Mouse (Mus musculus) hindlimb bud, embryonic 11.5 days (tissue): ENCODE measurements at regions not wholly inside any gene's neighbourhood (a gene's known extent, or its start where the extent isn't known, plus 50 kb on each side); places are given as distances from the start of the nearest gene placed in this dataset.

Source experiments
- DNase-seq: peaks from one replicate; pipeline ENCODE4 v3.0.0-alpha.2; 2012; ENCODE audit warnings: low read depth, low spot score; ENCODE audit errors: extremely low spot score

DNA sequence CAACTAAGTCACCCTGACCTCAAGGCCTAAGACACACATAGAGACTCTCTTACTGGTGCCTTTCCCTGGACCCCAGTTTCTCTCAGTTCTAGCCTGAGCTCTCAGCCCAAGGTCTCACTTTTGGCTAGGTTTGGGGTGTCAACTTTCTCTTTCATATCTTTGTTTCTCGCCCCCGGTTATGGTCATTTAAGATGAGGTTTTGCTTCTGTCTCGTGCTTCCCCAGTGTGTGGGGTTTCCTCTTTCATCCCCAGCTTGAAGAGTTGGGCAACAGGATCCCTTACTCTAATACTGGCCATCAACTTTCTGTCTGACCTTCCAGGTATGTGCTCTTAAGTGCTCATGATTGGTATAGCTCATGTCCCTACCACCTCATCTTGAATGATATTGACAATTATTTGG lies 67.5 kb downstream of the Lmo4 start:
- no peak for DNase-seq

DNA sequence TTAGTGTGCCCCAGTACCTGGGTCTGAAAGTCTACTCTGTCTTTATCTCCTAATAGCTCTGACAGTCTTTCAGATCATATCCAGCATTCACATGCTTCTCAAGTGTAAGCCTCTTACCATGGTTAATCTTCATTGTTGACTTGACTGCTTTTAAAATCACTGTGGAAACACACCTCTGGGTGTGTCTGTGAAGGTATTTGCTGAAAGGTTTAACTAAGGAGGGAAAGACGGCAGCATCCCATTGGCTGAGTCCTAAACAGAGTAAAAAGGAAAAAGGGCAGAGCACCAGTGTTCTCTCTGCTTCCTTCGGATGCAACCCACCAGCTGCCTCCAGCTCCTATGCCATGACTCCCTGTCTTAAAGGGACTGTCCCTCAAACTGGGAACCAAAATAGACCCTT lies 68.6 kb downstream of the Lmo4 start:
- DNase-seq = no peak

DNA sequence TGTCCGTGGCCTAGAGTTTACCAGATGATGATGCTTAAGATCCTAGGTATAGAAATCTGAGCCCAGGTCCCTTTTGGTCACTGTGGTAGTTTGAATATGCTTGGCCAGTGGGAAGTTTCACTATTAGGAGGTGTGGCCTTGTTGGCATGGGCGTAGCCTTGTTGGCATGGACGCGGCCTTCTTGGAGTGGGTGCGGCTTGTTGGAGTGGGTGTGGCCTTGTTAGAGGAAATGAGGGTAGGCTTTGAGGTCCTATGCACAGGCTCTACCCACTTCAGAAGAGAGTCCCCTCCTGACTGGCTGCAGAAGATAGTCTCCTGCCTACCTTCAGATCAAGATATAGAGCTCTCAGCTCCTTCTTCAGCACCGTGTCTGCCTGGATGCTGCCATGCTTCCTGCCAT lies 69.4 kb downstream of the Lmo4 start:
- no peak for DNase-seq

DNA sequence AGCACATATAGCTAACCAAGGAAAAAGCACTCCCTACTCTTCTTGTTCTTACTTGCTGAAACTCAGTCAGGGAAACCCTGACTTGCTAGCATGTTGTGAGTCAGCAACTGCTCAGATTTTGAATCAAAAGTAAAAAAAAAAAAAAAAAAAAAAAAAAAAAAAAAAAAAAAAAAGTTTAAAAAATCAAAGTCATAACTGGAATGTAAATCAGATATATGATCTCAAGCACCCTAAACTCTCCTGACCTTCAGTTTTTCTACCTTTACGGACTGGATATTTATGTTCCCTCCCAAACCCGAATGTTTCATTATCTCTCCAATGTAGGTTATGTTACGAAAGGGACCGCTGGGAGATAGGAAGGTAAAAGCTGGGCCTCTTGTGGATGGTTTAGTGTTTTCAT lies 77.0 kb downstream of the Lmo4 start:
- no peak for DNase-seq

DNA sequence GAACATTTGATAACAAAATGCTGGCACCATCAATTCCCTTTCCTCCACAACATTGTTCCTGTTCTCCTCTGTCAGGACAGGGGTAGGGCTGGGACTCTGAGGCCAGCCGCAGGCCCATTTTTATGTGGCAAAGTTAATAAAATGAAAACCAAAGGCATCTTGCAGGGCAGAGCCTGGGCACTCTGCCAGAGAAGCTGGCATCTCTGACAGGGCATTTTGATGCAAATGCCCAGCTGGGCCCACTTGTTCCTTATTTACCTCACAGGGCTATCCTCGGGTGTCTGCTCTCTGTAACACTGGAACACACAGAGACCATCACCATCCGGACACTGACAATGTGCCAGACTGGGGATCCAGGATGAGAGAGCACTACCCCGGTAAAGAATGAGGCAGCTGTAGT lies 80.7 kb downstream of the Lmo4 start:
- DNase-seq = no peak

DNA sequence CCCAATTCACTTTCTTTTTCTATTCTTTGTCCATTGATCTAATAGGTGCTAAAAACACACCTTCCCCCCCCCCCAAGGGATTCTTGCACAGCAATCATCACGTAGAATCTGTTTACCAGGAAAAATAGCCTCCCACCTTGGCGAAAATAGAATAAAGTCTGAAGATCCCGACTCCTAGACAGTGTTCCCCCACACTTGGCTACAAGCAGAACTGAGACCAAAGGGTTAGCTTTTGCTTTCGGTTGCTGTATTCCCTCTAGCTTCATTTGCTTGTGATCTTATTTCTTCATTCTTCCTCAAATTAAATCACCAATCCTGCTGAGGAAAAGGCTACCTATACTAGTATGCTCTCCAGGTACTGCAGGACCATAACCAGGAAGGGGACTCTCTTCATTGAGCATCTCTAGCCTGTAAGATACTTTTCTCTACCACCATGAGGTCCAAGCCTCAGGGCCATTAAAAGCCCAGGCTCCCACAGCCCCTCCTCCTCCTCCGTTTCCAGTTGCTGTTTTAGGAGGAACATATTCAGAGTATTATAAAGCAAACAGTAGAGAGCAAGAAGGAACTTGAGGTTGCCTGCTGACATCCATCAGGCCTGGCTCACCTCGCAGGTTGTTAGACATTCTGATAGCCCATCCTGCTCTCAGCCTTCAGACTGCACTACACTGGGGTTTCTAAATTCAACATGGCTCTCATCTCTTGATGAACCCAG lies 81.5 kb downstream of the Lmo4 start:
- DNase-seq = no peak

DNA sequence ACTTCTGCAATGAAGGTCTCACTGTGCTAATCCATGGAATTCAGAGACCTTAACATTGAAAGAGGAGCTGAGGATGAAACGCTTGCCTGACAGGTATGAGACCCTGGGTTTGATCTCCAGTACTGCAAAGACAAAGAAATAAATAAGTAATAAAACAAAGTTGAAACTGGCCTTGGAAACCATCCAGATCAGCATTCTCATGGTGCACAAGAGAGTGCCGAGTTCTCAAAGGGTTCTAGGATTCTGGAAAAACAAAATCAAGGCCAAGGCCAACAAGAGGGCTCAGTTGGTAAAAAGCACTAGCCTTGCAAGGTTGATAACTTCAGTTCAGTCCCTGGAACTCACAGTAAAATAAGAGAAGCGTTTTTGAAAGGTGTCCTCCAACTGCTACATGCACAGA lies 85.9 kb downstream of the Lmo4 start:
- no peak for DNase-seq

DNA sequence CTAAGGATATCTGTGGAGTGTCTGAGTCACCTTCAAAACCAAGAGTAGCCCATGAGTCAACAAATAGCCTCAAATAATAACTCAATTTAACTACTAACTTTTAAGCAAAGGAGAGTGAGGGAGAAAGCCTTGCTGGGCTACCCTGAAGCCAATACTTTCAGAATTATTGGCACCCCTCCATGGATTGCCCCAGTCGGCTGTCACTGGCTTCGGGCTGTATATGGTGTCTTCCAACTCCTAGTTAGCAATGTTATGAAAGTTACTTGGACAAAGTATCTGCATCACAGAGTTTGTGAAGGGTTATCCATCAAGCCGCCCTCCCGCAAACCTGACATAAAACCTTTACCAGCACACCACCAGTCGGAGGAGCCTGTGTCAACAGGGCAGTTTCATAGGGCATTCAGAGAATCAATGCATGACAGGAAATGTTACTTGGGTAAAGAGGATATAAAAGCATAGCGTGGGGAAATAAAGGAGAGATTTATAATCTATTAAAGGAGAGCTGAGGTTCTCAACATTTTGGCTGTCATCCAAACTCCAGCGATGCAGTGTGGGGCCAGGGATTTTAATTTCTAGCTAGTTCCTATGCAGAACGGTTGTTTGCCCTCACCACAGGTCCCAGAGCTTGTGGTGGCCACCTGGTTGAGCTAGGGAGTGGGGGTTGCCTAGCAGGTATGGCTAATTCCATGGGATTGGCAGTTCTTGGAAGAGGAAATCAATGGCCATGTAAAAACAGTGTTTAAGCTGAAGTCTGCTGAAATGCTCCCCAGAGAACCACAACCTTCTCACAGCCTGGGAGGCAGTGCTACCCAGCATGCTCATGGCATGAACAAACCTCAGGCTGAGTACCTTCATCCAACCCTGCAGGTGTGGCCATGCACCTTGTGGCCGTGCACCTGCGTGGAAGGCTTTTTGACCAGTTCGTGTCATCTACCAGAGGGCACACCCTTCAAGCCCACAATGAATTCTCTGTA lies 91.1 kb downstream of the Lmo4 start:
- DNase-seq = no peak

DNA sequence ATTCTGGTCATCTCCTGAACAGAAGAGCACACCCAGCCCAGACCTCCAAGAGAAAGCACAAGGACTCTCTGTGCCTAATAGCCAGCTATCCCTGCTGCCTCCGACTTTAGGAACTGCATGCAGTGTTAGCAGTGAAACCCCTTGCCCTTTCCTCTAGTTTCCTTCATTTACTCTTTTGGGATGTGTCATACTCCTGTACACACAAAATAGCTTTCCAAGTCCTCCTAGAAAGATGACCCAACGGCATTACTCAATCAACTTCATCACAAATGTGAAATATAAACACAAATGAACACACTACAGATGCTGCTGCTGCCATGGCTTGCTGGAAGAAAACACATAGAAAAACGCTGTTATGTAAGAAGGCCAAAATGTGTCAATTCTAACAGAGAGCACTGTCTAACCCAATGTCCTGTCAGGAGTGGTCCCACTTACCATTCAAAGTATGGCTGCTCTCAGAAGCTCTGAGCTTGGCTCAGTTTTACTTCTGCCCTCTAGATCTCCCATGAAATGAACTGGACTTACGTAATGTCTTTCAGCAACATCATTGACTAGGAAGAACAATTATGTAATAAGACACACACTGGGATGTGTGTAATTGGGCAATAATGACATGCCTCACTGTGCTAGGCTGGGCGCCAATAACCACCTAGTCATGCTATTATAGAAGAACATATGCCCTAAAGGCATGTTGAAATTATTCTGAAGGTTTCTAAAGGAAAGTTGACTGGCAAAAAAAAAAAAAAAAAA lies 94.5 kb downstream of the Lmo4 start:
- no peak for DNase-seq

DNA sequence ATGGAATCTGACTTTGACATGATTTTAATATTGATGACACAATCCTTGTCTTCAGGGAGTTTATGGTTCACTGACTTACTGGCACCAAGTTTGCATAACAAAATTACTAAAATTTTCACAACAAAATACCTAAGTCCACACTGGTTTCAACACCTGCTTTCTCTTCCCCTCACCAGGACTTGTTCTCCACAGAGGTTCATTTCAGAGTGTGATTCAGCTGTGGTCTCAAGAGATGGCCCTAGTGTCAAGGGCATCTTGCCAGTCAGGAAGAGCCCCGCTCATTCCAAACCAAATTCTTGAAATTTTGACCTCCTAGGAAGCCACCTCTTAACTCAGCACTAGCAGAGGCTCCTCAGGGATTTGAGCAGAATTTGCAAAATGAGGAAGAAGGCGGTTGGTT lies 95.3 kb downstream of the Lmo4 start:
- DNase-seq = no peak

DNA sequence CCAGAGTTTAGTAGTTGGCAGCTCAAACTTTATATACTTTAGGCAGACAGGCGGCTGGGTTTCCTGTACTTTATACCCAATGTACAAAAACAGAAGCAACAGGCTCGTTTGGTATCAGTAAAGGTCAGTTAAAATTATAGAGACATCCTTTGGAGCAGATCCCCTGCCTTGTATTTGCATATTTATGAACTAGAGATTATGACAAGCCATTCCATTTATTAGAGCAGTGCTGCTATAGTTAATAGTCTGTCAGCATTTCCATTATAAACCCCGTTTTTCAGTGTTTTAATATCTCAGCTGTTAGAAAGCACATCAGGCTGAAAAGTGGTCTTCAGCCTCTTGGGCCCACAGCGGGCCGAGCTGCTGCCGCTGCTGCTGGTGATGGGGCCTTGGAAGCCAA lies 96.7 kb downstream of the Lmo4 start:
- DNase-seq = no peak

DNA sequence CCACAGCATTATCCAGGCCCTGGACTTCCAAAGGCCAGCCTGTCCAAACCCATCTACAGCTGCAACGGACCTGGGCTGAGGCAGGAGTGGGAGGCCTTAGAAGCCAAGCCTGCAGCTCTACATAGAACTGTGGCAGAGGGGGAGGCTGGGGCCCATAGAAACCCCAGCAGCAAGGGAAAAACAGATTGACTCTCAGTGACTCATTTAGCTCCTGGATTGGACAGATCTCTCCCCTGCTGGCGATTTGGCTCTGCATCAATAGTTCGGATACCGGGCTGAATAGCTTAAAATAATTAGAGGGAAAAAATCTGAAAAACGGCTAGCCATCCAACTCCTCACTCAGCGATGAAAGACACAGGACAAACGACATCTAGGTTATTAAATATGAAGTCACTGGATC lies 97.4 kb downstream of the Lmo4 start:
- no peak for DNase-seq

DNA sequence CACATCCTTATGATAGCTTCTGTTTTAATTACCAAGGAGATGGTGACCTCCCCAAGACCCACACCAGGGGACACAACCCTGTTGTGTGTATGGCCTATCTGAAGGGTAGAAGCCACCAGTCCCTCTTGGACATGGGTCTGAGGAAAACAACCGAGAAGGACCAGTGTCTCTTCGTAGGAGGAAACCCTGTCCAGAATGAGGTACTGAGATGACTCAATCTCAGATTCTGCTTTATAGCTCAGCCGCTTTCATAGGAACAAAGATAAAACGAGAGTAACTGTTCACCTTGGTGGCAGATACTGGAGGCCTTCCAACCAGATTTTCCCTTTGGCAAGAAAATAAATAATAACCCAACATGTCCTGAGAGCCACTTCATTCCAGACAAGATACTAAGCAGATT lies 100.7 kb downstream of the Lmo4 start:
- DNase-seq = no peak

DNA sequence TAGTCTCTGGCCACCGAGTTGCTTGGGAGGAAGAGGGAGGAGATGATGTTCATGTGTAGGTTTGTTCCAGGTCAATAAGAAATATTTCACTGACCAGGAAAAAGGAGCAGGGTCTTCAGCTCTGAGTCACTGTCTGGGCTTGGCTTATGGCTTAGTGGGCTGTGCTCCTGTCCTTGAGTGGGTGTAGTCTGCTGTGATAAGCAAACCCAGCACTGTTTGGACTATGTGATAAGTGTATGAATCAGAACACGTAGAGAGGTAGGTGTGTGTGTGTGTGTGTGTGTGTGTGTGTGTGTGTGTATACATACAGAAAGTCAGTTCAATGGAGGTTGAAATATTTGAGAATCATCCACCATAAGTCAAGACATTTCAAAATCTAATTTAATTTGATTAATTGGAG lies 105.6 kb downstream of the Lmo4 start:
- no peak for DNase-seq

DNA sequence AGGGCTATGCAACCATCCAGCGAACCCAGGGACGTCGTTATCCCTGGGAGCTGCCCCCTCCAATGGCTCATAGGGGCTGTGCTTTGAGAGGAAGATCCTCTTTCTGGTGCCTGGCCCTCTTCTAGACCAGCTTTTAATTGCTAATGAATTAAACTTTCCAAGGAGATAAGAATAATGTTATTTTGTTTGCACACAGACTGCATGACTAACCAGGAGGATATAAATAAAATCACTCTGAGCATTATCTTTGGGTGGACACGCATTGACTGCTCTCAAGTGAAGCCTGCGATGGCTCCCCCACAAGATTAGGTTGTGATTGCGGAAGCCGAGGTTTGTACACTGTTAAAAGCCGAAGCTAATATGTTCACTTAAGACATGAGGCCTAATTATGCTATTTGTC lies 106.3 kb downstream of the Lmo4 start:
- no peak for DNase-seq

DNA sequence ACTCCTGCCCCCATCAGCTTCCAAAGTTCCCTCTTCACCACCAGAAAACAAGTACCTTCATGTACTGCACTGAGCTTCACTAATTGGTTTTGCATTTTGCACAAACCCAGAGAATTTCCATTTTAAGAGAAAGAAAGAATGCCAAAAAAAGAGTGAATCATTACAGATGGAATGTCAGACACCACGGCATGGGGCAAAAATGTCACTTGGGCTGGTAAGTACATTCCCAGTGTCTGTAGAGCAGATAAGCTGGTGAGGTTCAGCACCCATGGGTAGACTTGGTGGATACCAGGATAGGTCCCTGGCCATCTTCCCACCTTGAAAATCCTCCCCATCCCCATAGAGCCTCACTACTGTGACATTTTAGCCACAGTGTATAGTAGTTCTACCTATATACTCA lies 113.8 kb downstream of the Lmo4 start:
- no peak for DNase-seq

DNA sequence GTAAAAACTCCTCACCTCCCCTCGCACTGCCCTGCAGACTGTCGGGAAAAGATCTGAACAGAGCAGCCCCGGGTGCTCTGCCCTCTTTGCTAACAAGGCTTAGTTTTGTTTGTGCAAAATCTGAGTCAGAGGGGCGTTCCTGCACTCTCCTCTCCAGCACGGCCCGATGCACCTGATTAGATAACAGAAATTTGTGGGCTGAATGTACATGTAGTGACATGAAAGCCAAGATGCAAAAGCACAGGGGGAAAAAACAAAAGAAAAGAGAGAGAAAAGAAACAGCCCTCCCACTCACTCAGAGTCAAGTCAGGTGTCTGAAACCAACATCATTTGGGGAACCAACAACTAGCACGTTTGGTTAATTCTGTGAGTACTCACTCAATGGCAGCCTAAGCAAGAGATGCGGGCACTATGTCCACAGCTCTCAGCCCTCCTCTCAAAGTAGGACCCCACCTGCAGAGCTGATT lies 115.2 kb downstream of the Lmo4 start:
- no peak for DNase-seq

DNA sequence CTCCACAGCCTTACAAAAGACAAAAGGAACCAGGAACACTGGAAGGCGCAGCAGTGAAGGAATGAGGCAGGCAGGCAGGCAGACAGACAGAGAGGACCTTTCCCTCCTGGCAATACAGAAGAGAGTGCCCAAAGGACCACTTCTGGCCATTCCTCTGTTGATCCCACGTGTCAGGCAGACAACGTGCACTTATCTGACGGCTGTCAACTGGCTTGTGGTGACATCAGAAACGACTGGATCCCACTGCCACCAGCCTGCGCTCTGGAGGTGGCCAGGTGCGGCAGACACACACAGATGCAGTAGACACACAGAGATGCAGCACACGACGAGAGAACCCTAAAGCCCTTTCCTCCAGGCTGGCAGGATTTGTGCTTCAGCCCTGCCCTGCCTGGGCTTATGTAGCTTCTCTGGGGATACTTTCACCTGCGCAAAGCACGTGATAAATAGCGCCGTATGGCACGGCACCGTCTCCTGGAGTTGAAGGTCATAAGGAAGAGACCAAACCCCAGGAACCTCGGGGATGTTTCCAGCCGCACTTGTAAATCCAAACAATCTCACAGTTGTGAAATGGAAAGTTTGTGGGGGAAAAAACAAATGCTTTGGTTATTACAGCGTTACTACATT lies 116.6 kb downstream of the Lmo4 start:
- DNase-seq = no peak

DNA sequence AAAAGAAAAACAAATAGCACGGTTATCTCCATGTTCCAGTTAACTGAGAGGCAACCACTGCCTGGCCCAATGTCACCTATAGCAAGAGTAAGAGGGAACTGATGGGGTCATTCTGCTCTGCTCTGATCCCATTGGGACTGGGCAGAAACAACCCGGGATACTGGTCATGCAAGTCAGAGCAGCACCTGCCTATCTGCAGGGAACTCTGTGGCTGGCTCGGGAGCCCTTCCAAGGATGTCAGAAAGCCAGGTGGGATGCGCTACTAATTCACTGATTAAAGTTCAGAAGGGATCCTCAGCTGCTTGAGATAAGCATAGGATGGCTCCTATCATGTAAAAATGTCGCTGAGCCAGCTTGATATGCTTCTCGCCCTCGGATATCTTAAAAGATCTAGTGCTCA lies 117.2 kb downstream of the Lmo4 start:
- no peak for DNase-seq

DNA sequence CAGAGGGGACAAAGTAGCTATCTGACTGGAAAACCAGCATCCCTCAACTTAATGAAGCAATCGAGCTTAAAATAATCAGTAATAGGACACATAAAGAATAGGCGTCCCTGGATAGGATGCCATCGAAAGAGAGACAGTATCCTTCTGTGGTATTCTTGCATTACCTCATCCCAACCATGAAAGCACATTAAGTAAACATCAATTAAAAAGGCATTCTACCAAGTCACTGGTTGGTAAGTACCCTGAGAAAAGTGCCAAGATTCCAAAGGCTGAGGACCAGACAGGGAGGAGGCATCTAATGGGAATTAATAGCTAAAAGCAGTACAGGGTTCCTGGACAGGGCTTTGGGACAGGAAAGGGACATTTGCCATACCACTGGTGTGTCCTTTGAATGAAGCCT lies 118.8 kb downstream of the Lmo4 start:
- DNase-seq = no peak

DNA sequence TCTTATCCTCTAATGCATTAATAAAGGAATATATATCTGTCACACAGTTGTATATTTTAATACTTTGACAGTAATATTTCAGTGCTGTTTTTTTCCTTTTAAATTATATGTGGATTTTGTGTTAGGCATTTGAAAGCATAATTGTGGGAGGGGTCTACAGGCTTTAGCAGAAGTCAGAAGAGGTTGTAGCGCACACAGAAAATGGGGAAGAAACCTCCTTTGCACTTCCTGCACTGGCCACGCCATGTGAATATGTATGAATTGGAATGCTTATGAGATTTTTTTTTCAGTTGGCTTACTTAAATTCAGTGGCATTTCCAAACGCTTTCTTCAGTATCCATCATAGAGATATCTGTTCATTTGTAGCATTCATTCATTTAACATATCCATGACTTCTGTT lies 125.1 kb downstream of the Lmo4 start:
- DNase-seq = no peak
